8 mouse cellular contexts compared by ENCODE assay signal in genomic region chr1:134096264-134096934, GRCm38 (mm10). TPM values are rescaled to one million over a fixed set of nuclear protein-coding genes. Genes with fewer than 3 reads are reported as not detected.
DNase-seq lines count a peak whose midpoint lies in the region; ATAC-seq and TF ChIP-seq lines count a peak whose summit lies in the region.
"Had no signal": no experiment of that assay in that cellular context is flagged by ENCODE, and none has a peak within 500 bp of the region (broad histone marks: within the 10 kb centered on the region; RNA-seq: fewer than 3 reads in every experiment).

No protein-coding gene starts in this region.

- no peak overlapping the region for H3K4me2 ChIP-seq in neural tube, embryonic 11.5 days (ENCODE audit: low read depth)
- no peak overlapping the region; the same call in 1 of the 2 replicates for H3K4me2 ChIP-seq in embryonic facial prominence, embryonic 15.5 days (replicated peaks)

- 50% methylated on average over 14 of the region's 14 CpGs for WGBS in neural tube, embryonic 11.5 days
- WGBS in embryonic facial prominence, embryonic 15.5 days, result 40% methylated on average over 14 of the region's 14 CpGs
- WGBS in olfactory bulb, adult 2 months, result 19% methylated on average over 14 of the region's 14 CpGs

- intact Hi-C loops in heart, postnatal 14 days (cut with DNase I), result no loop called here

- H3K36me3 ChIP-seq in neural tube, embryonic 11.5 days (ENCODE audit: control insufficient read depth, insufficient read depth, low read length), result no peaks in the 10 kb centered on the region
- H3K36me3 ChIP-seq in embryonic facial prominence, embryonic 15.5 days, result no peaks in the 10 kb centered on the region

- no peaks in the 10 kb centered on the region for H3K27me3 ChIP-seq in neural tube, embryonic 11.5 days (ENCODE audit: control insufficient read depth, insufficient read depth, low read length)
- H3K27me3 ChIP-seq in embryonic facial prominence, embryonic 15.5 days, result no peaks in the 10 kb centered on the region

- H3K27ac ChIP-seq in neural tube, embryonic 11.5 days (ENCODE audit: low read depth, low read length), result peak overlapping the region; percentile 70
- peak overlapping the region; percentile 88 for H3K27ac ChIP-seq in embryonic facial prominence, embryonic 15.5 days (replicated peaks)
- peak overlapping the region; percentile 62; the same call in 1 of the 2 replicates for H3K27ac ChIP-seq in olfactory bulb, adult 2 months (ENCODE audit: insufficient read depth, low read depth, low read length)

- ATAC-seq in neural tube, embryonic 11.5 days (ENCODE audit: insufficient read depth, low FRiP score, low TSS enrichment), result peak; percentile 57
- peak; percentile 7 for ATAC-seq in embryonic facial prominence, embryonic 15.5 days (ENCODE audit: insufficient number of reproducible peaks, low FRiP score, low TSS enrichment, low read depth)

- H3K4me3 ChIP-seq in neural tube, embryonic 11.5 days (ENCODE audit: low read depth, low read length), result no peak overlapping the region
- H3K4me3 ChIP-seq in embryonic facial prominence, embryonic 15.5 days (replicated peaks), result no peak overlapping the region
- H3K4me3 ChIP-seq in olfactory bulb, adult 2 months (ENCODE audit: insufficient read depth, low read depth, low read length), result no peak overlapping the region

- H3K4me1 ChIP-seq in neural tube, embryonic 11.5 days (ENCODE audit: control insufficient read depth, insufficient read depth, low read length), result peaks cover 22% of the 10 kb centered on the region
- H3K4me1 ChIP-seq in embryonic facial prominence, embryonic 15.5 days, result peaks cover 84% of the 10 kb centered on the region
- H3K4me1 ChIP-seq in olfactory bulb, adult 2 months (ENCODE audit: control insufficient read depth, insufficient read depth, low read length), result peaks cover 64% of the 10 kb centered on the region

- DNase-seq in neural tube, embryonic 11.5 days (ENCODE audit: low spot score), result peak; percentile 49
- DNase-seq in neural tube, embryonic 10.5 days (ENCODE audit: extremely low spot score, low spot score), result no peak
- DNase-seq in heart, postnatal 14 days, result peak; percentile 56 to 66
- peak; percentile 82 to 88 for DNase-seq in lung, adult 18-20 months
- DNase-seq in T-cell, adult 2 months (ENCODE audit: low spot score), result no peak

- TF ChIP-seq CTCF in olfactory bulb, adult 2 months (IDR thresholded peaks at IDR 0.05; ENCODE audit: insufficient read depth, low read depth, low read length), result no peak

- H3K9ac ChIP-seq in neural tube, embryonic 11.5 days (ENCODE audit: low read length), result no peak overlapping the region; the same call in 1 of the 2 replicates
- H3K9ac ChIP-seq in embryonic facial prominence, embryonic 15.5 days, result 0 out of 2 replicates have a peak overlapping the region, but pooled peaks have one; percentile 9

- no peak for TF ChIP-seq POLR2A in olfactory bulb, adult 2 months (IDR thresholded peaks at IDR 0.05; ENCODE audit: insufficient read depth, low read depth, low read length)

- no peaks in the 10 kb centered on the region for H3K9me3 ChIP-seq in neural tube, embryonic 11.5 days (ENCODE audit: control insufficient read depth, low read length)
- H3K9me3 ChIP-seq in embryonic facial prominence, embryonic 15.5 days (replicated peaks), result no peaks in the 10 kb centered on the region

RNA-seq across cellular contexts. Expression of gene Chit1, which starts 14.6 kb away (rescaled TPM):
- 0.15 TPM in 1 of 2 replicates, not detected in the other for polyA plus RNA-seq in neural tube, embryonic 11.5 days (2014; fragmentation: Nextera tagmentation; extraction: Ambion mirVana)
- polyA plus RNA-seq in embryonic facial prominence, embryonic 15.5 days (2015; fragmentation: Nextera tagmentation; extraction: Ambion mirVana), result 0.61 and 0.67 TPM in 2 replicates
- total RNA-seq in heart, postnatal 14 days (2021), result not detected
- polyA plus RNA-seq in olfactory bulb, adult 2 months (2012; ENCODE audit: insufficient read depth, insufficient read length, low replicate concordance, missing spikeins), result not detected in 2 replicates
- polyA plus RNA-seq: macrophage had no signal

RNA-seq across cellular contexts. Expression of gene Btg2, which starts 17.5 kb away (rescaled TPM):
- polyA plus RNA-seq in neural tube, embryonic 11.5 days (2014; fragmentation: Nextera tagmentation; extraction: Ambion mirVana), result 97.9 and 110 TPM in 2 replicates
- 39.9 and 41.3 TPM in 2 replicates for polyA plus RNA-seq in embryonic facial prominence, embryonic 15.5 days (2015; fragmentation: Nextera tagmentation; extraction: Ambion mirVana)
- total RNA-seq in heart, postnatal 14 days (2021), result 10 to 100 TPM; 37.3 to 47.7 TPM
- polyA plus RNA-seq in olfactory bulb, adult 2 months (2012; ENCODE audit: insufficient read depth, insufficient read length, low replicate concordance, missing spikeins), result 111 and 168 TPM in 2 replicates

RNA-seq across cellular contexts. Expression of gene Fmod, which starts 59.3 kb away (rescaled TPM):
- 16.0 and 16.7 TPM in 2 replicates for polyA plus RNA-seq in neural tube, embryonic 11.5 days (2014; fragmentation: Nextera tagmentation; extraction: Ambion mirVana)
- 22.2 and 30.8 TPM in 2 replicates for polyA plus RNA-seq in embryonic facial prominence, embryonic 15.5 days (2015; fragmentation: Nextera tagmentation; extraction: Ambion mirVana)
- total RNA-seq in heart, postnatal 14 days (2021), result 10 to 100 TPM; 13.5 to 17.4 TPM
- not detected in 2 replicates for polyA plus RNA-seq in olfactory bulb, adult 2 months (2012; ENCODE audit: insufficient read depth, insufficient read length, low replicate concordance, missing spikeins)
- polyA plus RNA-seq: macrophage had no signal

Comparison
In these comparisons a context has a peak if more than half of its experiments do, and no peak if none do; other contexts are left out.
1. DNase-seq: peak in neural tube, embryonic 11.5 days (single experiment), heart, postnatal 14 days (2 of 2) and lung, adult 18-20 months (2 of 2); none in neural tube, embryonic 10.5 days (single experiment) and T-cell, adult 2 months (single experiment).
2. RNA of gene Fmod, which starts 59.3 kb away (polyA plus RNA-seq): 22.2 to 30.8 TPM in embryonic facial prominence, embryonic 15.5 days and 16.0 to 16.7 TPM in neural tube, embryonic 11.5 days; not detected in olfactory bulb, adult 2 months; every median in the first group is over 10 times any median in the second.
3. Peak in every context shown above with its lines, with median percentiles within 50 percentile points of each other: H3K27ac ChIP-seq.